Mouse (Mus musculus) mature B cell (primary cell): ENCODE data around the gene Prmt3.

Experiments used
- in situ Hi-C: fragments of 300-500 bp; cut with MboI; formaldehyde crosslinking; loops from 2 replicates; pipeline ENCODE4 v1.14.3; 2019

The Prmt3 gene

DNA sequence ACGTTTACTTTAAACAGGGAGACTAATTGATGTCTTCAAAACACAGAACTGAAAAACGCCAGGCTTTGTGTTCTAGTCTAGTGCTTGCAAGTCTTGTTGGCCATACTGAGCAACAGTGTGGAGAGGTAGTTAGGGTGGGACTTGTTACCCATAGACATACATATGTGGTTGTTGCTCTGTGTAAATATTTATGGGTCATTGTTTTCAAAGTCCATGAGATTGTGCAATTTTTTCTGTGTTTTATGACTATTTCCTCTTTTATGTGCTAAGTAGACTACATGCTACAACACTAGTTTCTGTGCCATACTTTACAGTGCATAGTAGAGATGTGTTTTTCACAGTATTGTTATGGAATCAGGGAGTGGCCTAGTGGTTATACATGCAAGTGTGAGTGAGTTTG, 16.2 kb downstream of the Prmt3 start:
- in situ Hi-C loops, result loop anchor here (25.0 kb wide), 1 partner anchor 1007 kb away; the partner anchor contains the start of gene Zdhhc13

DNA sequence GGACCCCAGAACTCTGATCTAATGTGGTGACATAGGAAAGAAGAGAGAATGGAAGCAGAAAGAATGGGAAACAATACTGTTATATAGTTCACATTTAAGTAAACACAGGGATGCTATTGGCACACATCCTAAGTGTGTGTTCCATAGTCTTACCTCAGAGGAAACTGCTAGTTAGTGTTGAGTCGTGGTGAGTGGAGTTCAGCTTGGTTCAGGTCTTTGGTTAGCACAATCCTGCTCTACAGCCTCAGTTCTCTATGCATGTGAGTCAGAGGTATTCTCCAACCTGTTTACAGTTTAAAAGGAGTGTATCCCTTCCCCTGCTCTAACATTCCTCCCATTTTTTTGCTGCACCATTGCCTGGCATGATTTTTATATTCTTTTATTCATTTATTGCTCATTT, 19.0 kb downstream of the Prmt3 start:
- in situ Hi-C loops, result loop anchor here (25.0 kb wide), 1 partner anchor 1010 kb away; the partner anchor contains the start of gene Zdhhc13

DNA sequence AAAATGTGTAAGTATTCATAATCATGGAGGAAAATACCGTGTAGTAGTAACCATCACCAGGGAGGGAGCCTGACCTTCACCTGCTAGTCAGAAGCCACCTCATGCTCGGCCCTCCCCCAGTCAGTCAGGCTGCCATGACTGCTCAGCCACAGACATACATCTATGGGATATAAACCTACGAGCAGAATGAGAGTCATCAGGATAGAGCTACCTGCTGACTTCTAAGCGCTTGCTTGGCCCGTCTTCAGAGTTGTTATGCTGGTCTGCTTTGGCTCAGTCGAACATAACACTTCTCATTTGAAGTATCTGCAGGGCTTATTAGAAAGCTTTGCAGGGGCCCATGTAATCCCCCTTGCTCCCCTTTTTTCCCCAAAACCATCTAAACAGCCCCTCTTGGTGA, 25.4 kb downstream of the Prmt3 start:
- in situ Hi-C loops, result no loop called here

DNA sequence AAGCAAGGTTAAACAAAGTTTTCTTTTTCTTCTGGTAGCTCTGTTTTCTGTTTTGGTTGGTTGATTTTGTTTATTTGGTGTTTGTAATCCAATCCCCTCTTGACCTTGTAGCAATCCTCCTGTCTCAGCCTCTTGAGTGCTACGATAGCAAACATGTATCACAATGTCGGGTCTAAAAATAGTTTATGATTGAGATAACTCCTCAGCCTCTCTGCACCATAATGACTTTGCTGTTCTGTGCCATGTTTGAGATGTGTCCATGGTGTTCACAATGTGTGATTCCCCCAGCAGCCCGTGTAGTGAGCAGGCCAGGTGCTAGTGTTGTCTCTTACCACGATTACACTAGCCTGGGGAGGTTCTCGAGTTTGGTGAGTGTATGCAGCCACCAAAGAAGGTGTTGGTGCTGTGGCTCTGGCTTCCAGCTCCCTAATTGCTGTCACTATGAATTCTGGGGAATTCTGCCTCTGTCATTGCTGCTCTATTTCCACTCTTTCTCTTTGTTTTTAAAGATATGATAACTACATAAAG, 26.6 kb downstream of the Prmt3 start:
- in situ Hi-C loops, result no loop called here

DNA sequence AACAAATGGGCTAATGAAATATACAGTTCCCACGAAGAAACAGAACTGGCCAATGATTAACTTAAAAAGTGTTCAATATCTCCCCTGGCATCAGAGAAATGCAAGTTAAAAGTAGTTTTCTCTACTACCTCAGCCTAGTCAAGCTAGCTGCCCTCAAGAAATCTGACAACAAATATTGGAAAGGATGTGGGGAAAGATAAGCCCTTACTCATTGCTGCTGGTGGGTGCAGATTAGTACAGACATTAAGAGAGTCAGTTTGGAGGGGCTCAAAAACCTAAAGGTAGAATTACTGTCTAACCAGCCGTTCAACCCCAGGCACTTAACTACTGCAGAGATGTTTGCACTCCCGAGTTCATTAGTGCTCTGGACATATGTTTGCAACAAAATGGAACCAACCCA, 27.5 kb downstream of the Prmt3 start:
- in situ Hi-C loops, result no loop called here

DNA sequence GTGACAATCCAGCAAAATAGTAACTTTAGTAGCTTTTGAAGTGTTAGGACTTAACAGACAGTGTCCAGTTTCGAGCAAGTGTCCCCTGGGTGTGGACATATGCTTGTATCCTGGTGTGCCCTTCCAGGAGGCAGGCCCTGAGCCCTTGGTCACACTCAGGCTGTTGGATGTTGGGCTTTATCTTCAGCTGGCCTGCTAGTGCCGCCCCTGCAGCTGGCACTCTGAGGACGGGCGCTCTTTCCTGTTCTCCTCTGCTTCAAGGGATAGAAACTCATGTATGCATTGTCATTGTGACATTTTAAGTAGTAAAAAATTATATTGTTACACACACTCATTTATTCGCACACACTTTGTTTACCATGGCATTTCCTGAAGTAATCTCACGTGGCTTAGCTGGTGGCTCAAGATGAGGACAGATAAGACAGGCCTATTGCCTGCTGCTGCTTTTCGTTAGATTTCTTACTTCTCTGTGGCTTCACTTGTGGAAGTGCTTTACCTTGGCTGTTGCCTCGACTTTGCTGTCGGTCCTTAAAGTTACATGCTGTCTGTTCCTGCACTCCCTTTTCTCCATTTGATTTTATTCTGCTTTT, 29.0 kb downstream of the Prmt3 start:
- in situ Hi-C loops, result no loop called here

DNA sequence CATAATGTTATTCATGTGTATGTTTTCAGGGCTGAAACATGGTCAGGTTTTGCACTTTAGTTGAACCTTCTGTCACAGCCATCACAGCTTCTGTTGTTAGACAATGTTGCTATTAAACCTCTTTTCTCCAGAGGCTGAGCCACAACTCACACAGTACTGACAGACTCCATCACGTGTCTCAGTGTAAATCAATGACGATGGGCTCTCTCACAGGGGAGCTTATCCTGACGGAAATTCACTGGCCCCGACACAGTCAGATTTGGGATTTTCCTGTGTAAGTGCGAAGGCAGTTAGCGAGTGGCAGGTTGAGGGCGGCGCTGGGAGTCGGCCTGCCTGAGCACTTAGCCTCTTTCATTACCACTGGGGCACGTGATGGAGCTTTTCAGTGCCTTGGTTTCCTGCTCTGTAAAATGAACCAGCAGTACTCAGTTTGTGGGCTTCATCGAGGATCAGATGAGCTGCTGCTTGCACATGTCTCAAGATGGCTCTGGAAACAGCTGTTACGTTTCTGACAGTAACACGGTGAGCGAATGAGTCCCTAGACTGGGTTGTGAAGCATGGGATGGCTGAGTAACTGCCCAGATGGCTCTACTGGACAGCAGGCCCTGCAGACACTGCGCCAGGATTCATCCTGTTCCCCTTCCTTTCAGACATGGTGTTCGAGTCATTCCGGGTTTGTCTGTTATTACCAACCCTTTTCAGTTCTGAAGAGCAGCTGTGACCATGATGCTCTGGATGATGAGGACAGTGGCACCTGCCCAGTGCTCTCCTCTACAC, 29.9 kb downstream of the Prmt3 start:
- in situ Hi-C loops, result no loop called here

DNA sequence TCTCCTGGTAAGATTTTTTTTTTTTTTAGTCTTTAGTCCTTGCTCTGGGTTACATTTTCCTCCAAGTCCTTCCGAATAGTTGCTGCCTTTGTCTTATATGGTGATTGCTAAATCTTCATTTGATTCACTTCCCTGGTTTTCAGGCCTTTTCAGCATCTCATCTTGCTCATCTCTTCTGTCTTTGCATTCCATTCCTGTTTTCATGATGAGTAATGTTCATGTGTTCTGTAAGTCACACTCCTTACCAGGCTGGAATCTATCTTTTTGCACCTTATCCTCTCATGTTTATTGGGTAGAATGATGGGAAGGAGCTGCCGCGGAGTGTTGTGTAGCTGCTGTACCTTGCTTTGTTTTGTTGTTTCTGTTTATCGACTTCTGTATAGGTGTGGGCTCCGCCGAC, 31.0 kb downstream of the Prmt3 start:
- in situ Hi-C loops, result no loop called here

DNA sequence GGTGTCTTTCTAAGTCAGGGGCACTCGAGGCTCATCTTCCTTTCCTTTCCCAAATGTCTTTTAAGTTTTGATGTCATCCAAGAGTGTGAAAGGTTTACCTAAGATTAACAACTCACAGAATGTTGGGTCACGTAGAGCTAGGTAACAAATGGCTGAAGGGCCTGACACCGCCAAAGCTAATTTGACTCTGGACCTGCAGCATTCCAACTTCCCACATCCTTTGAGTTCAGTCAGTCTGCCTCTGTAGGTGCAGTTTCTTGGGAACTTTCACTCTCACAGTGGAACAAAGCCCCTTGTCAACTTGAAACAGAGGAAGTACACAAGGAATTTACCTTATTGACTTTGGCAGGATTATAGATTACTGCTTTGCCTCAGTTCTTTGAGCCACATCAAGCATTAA, 31.4 kb downstream of the Prmt3 start:
- in situ Hi-C loops, result no loop called here

DNA sequence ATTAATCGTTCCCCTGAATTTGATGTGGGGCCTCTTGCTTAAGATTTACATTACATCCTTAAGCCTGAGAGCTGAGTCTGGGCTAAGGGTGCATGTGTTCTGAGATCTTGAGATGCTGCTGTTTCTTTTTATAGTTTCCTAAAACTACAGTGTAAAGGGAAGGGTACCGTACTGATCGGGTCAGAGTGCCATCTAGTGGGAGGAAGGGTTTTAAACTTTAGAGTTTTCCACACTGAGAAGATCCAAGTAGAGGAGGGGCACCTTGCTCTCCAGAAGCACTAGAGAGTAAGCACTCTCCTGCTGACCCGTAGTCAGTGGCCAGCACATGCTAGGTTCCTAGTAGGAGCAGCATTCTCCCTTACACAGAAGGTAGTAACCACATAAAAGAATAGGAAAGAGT, 33.2 kb downstream of the Prmt3 start:
- in situ Hi-C loops, result no loop called here

DNA sequence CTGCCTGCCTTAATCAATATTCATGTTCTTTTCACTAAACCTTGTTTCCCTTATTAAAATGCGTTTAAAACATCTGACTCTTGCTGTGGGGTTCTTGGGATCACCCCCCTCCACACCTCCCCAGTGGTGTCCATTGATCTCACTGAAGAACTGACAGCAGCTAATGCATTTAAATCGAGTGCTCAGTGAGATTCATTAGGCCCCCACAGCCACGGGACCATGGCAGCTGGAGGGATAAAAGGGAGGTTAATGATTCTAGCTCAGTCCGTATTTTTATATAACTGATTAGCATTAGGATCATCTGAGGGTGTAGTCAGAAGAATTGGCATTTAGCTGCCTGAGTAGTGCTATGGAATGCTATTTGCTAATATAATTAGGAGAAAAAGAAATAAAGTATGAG, 41.2 kb downstream of the Prmt3 start:
- in situ Hi-C loops, result no loop called here

DNA sequence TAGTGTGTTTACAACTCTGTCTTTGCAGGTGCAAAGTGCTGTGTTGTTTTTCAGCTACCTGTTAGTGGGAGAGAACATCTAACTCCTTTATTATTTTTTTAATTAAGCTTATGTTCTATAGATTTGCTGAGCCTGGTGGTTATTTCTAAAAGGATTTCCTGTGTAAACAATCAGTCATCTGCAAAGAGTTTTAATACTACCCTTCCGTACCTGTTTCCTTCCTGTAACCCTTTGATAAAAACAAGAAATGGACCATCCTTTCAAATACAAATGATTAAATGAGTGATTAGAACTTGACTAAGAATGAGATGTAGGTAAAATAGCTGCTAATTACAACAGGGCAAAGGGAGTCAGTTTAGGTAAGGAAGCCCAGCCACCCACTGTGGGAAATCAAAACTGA, 43.2 kb downstream of the Prmt3 start:
- in situ Hi-C loops, result no loop called here

DNA sequence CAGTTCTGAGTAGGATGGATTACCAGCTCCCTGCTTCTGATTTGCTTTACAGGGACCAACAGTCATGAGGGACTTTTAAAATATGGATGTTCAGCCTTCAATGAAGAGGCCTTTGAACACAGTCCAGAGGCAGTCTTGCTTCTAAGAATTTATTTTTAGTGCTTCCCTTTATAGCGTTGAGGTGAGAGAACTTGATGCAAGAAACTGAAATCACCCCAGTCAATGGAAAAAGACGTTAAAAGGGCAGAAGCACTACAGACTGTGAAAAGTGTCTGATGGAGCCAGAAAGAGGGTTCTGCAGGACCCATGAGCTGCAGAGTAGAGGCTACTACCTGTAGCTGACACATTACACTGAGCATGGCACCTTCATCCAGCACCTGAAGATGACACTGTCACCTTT, 43.9 kb downstream of the Prmt3 start:
- in situ Hi-C loops, result no loop called here

DNA sequence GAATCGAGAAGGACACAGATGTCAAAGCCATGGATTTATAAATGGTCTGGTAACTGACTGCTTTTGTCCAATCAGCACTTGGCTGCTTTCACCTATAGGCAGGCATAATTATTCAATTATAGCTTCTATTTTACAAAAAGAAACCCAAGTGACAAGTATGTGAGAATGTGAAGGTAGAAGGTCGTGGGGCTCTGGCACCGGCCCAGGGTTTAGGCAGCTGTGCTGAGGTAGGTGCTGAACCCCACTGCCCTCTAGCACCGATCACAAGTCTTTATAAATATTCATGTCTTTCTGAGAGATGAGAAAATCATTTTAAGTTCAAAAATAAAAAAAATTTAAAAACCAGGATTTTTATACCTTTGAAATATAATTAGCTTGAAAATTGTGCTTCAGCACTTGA, 45.4 kb downstream of the Prmt3 start:
- in situ Hi-C loops, result no loop called here

DNA sequence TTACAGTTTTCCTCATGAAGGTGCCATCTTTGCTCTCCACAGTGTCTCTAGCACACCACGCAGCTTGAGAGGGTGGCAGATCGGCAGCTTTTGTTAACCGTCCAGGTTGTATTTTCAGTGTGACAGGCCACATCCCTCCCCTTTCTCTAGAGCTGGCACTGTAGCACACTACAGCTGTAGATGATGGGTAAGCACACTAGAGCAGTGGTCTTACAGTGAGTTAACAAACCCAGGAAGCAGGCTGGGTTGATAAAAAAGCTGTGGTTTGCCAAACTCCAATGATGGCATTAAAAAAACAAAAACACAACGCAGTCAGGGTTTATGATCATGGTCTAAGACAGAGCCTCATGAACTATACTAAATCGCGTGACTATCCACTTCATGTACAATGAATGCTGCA, 45.9 kb downstream of the Prmt3 start:
- in situ Hi-C loops, result no loop called here

DNA sequence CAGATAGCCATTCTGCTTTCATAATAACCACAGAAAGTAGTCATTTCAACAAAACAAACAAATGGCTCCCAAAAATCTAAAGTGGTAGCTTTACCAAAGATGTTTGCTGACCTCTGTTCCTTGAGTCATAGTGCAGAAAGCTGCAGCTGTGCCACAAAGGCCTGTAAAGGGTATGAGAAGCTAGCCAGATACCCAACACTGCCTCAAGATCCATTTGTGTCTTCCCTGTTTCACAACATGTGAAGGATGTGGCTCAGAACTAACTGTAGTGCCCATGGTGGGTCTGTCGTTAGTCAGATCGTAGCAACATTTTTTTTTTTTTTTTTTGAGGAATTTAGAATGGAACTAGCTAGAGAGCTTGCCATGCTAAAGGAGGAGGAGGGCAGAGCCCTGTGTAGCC, 46.4 kb downstream of the Prmt3 start:
- in situ Hi-C loops, result no loop called here

DNA sequence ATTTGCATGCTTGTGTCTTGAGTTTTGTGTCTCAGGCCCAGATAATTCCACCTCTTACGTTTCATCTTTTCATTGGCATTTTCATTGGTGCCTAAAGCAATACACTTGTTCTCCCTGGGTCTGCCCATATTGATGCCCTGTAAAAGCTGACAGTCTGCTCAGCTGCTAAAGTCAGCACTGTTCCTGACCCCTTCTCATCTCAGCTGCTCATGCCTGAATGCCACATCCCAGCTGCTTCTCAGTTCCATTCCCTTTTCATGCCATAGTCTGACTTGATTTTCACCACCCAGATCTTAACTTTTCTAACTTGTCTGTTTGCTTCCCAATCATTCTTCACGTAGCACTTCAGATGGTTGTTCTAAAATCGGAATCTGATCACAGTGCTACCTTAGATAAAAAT, 47.3 kb downstream of the Prmt3 start:
- in situ Hi-C loops, result no loop called here

DNA sequence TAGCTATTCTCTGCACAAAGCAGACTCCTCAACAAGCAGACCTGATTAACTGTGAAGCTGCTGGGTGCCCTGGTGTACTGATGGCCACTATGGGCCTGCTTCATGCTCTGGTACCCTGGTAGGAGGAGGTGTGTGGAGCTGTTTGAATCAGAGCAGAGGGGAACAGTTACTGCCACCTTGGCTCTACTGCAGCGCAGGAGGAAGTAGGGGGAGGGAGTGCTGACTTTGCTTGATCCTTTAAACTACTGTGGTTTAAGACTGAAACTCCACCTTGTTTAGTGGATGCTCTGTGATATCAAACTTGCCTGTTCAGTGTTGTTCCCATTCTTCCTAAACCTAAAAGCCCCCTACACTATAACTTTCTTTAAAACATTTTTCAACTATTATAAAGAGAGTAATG, 49.8 kb downstream of the Prmt3 start:
- in situ Hi-C loops, result no loop called here

DNA sequence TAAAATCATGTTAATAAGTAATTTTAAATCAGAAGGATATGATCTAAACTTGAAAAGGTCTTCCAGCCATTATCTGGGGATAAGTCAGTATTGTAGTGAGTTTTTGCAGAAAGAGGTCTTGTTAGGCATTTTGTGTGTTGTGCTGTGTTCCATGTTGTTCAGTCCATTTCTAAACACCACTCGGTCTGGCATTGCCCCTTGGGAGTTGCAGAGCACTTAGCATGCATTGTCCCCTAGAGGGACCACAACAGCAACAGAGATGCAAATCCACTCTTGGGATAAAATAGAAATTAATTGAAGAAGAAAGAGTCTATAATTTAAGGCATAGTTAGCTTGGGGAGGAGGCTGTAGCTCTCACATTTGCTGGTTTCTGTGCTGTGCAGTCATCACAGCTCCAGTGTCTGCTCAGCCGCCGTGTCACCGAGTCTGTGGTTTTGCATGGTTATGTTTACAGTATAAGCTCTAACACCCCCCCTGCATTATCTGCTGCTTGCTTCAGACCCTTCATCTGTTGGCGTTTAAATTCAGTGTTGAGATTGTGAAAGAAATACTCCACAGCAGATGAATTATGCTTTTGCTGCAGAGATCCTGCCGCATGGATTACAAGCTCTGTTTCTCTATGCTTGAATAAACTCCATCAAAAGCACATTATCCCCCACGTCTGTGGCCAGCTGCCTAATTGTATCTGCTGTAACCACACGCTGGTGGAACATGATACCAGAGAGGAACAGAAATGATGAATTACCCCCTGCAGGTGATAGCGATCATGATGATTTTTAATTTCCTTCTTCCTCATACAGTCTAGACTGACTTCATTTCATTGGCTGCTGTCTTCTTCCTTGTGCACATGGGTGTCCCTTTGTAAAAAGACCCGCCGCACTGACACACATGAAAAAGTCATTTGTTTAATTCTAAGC, 64.5 kb downstream of the Prmt3 start:
- in situ Hi-C loops, result no loop called here

DNA sequence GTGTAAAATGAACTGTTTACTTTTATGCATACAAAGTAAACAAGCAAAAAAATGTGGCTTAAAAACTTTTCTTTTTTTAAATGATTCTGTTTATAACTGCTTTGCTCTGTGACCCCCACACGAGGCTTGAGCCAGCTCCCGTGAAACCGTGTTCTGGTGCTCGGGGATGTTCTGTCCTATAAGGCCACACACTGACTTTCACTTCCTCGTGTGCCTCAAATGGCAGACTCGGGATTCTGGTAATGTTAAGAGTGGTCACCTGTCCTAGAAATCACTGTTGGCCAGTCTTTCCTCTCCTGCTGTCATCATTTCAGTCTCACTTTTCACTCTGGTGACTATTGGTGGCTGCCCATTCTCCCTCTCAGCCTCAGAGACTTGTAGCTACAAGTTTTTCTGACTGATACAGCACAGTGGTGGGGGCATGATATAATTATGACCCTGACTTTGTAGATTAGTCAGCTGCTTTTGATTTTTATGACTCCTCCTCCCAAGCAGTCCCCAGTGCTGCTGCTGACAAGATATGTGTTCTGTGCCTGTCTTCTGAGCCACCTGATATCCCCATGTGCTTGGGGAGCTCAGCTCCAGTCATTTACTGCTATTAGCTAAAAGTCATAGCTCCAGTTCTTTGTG, 65.3 kb downstream of the Prmt3 start:
- in situ Hi-C loops, result no loop called here

DNA sequence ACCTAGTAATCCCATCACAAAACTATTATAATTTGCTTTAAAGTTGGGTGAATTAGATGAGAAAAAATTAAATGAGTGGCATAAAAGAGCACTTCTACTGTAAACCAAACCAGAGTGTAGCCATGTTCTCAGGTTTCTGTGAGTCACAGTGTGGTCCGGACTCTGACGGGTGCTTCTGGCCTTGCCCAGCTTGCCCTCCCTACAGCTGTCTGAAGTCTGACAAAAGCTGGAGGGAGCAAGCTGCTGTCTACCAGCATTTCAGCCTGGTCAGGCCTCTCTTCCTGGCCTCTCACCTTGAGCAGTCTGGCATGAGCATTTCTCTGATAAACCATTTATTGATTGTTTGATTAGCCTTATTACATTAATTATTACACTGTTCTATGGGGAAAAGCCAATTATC, 69.8 kb downstream of the Prmt3 start:
- in situ Hi-C loops, result no loop called here
